Mouse (Mus musculus) liver, adult 2 months (tissue): ENCODE measurements around the gene 4933428M09Rik. TPM values are rescaled to one million over a fixed set of nuclear protein-coding genes. Genes with fewer than 3 reads are reported as not detected.
A peak's percentile ranks its signal among the peaks of the same experiment; 100 is the strongest.

ENCODE experiments used
- DNase-seq: peaks from one replicate; pipeline ENCODE4 v3.0.0-alpha.2; 2011; ENCODE audit warnings: low read depth, low spot score; ENCODE audit errors: extremely low read depth
- H3K27ac ChIP-seq: fragments of 200-500 bp; replicated peaks from 2 replicates; pipeline ENCODE4 v1.5.1; 2012; ENCODE audit warnings: low read depth, mild to moderate bottlenecking, control low read depth, inconsistent platforms, low read length; ENCODE audit not compliant: insufficient read depth
- H3K27me3 ChIP-seq: fragments of 200-500 bp; 2 replicates; pipeline ENCODE4 v1.6.1; 2012; ENCODE audit warnings: mild to moderate bottlenecking, moderate library complexity, low read length, inconsistent platforms; ENCODE audit not compliant: control insufficient read depth, insufficient read depth
- H3K36me3 ChIP-seq: fragments of 200-500 bp; 2 replicates; pipeline ENCODE4 v1.6.1; 2012; ENCODE audit warnings: low read length, inconsistent platforms; ENCODE audit not compliant: control insufficient read depth, insufficient read depth
- H3K4me1 ChIP-seq: fragments of 200-500 bp; 2 replicates; pipeline ENCODE4 v1.6.1; 2011; ENCODE audit warnings: low read length; ENCODE audit not compliant: control insufficient read depth, insufficient read depth
- H3K4me3 ChIP-seq: fragments of 200-500 bp; 2 replicates; pipeline ENCODE4 v1.5.1; 2011; ENCODE audit warnings: low read depth, mild to moderate bottlenecking, control low read depth, low read length, moderate library complexity; ENCODE audit not compliant: insufficient read depth
- H3K79me2 ChIP-seq: fragments of 200-500 bp; 2 replicates; pipeline ENCODE4 v1.6.1; 2012; ENCODE audit warnings: inconsistent platforms, mild to moderate bottlenecking, low read length, moderate library complexity; ENCODE audit not compliant: control insufficient read depth, insufficient read depth
- H3K9ac ChIP-seq: fragments of 200-500 bp; 2 replicates; pipeline ENCODE4 v1.6.1; 2012; ENCODE audit warnings: low read depth, mild to moderate bottlenecking, control low read depth, inconsistent platforms, low read length
- CTCF ChIP-seq: fragments of 200-500 bp; IDR thresholded peaks from 2 replicates; pipeline ENCODE4 v1.5.1; 2011; ENCODE audit warnings: low read depth, low read length, control low read depth
- POLR2A ChIP-seq: fragments of 200-500 bp; IDR thresholded peaks from 2 replicates; pipeline ENCODE4 v1.6.1; 2011; ENCODE audit warnings: low read length, control low read depth; ENCODE audit not compliant: insufficient read depth; ENCODE audit errors: extremely low read depth
- WGBS: fragments of 180-500 bp; shearing (Covaris S2); methylation state at CpG from one replicate; pipeline ENCODE4 v1.1.7; 2018; 5-methylcytosine and 5-hydroxymethylcytosine counted together
- polyA plus RNA-seq: library from polyadenylated mRNA; depleted of rRNA; stranded (reverse); fragments of >200 nt; gene quantifications from 2 replicates; pipeline ENCODE4 v1.2.3, GENCODE M21; 2012
- total RNA-seq: library from RNA; depleted of rRNA; stranded (reverse); fragments of >200 nt; gene quantifications from 2 replicates; pipeline ENCODE4 v1.2.3, GENCODE M21; 2014

Gene 4933428M09Rik
- total and polyA plus RNA-seq, 2 experiments: not detected

GRCm38 (mm10) chrX:139214765-139215164 is 35.7 kb downstream of the 4933428M09Rik start:
- H3K4me3 ChIP-seq: no peak overlapping the region
- 24% methylated on average over 4 of the region's 4 CpGs for WGBS
- DNase-seq: no peak

GRCm38 (mm10) chrX:139216409-139216808 is 37.4 kb downstream of the 4933428M09Rik start:
- DNase-seq: no peak
- Histone ChIP-seq H3K9ac (no peak overlapping the region), H3K36me3 (no peaks in the 10 kb centered on the region), H3K27ac (no peak overlapping the region), H3K27me3 (no peaks in the 10 kb centered on the region), H3K79me2 (no peaks in the 10 kb centered on the region), H3K4me3 (no peak overlapping the region), H3K4me1 (no peaks in the 10 kb centered on the region)
- 77% methylated on average over 5 of the region's 5 CpGs for WGBS
- TF ChIP-seq POLR2A (no peak), CTCF (no peak)

More at GRCm38 (mm10) chrX:139214765-139215164, 35.7 kb downstream of the 4933428M09Rik start:
- no peak overlapping the region for H3K9ac ChIP-seq
- no peaks in the 10 kb centered on the region for H3K4me1 ChIP-seq
- no peaks in the 10 kb centered on the region for H3K36me3 ChIP-seq
- no peaks in the 10 kb centered on the region for H3K79me2 ChIP-seq
- H3K27ac ChIP-seq: no peak overlapping the region
- H3K27me3 ChIP-seq: no peaks in the 10 kb centered on the region
- no peak for TF ChIP-seq POLR2A
- TF ChIP-seq CTCF: no peak

- no peak for DNase-seq
- H3K36me3 ChIP-seq: no peaks in the 10 kb centered on the region
- TF ChIP-seq POLR2A: no peak
- TF ChIP-seq CTCF: no peak
- 6% methylated on average over 22 of the region's 22 CpGs for WGBS
- H3K79me2 ChIP-seq: no peaks in the 10 kb centered on the region
- no peak overlapping the region for H3K27ac ChIP-seq
- no peaks in the 10 kb centered on the region for H3K27me3 ChIP-seq
- H3K4me3 ChIP-seq: peak overlapping the region; percentile 17; the same call in 1 of the 2 replicates
- H3K9ac ChIP-seq: no peak overlapping the region
- no peaks in the 10 kb centered on the region for H3K4me1 ChIP-seq
Observed at GRCm38 (mm10) chrX:139216991-139217593, 38.1 kb downstream of the 4933428M09Rik start.

GRCm38 (mm10) chrX:139217776-139218175 is 38.7 kb downstream of the 4933428M09Rik start:
- Histone ChIP-seq H3K79me2 (no peaks in the 10 kb centered on the region), H3K9ac (no peak overlapping the region), H3K27me3 (no peaks in the 10 kb centered on the region), H3K36me3 (no peaks in the 10 kb centered on the region), H3K4me3 (no peak overlapping the region), H3K4me1 (no peaks in the 10 kb centered on the region), H3K27ac (no peak overlapping the region)
- 69% methylated on average over 10 of the region's 10 CpGs for WGBS
- TF ChIP-seq POLR2A: no peak
- no peak for TF ChIP-seq CTCF
- DNase-seq: no peak

- WGBS: 34% methylated on average over 2 of the region's 2 CpGs
- Histone ChIP-seq H3K9ac (no peak overlapping the region), H3K4me1 (no peaks in the 10 kb centered on the region), H3K36me3 (no peaks in the 10 kb centered on the region), H3K4me3 (no peak overlapping the region), H3K27ac (no peak overlapping the region), H3K27me3 (no peaks in the 10 kb centered on the region), H3K79me2 (no peaks in the 10 kb centered on the region)
- peak; percentile 19 for DNase-seq
- 0 out of 2 replicates have a peak, but pooled peaks have one; percentile 31 for TF ChIP-seq CTCF
- no peak for TF ChIP-seq POLR2A
Observed at GRCm38 (mm10) chrX:139219017-139219416, 40.0 kb downstream of the 4933428M09Rik start.

- no peak for TF ChIP-seq CTCF
- TF ChIP-seq POLR2A: no peak
- H3K27ac ChIP-seq: no peak overlapping the region
- no peaks in the 10 kb centered on the region for H3K79me2 ChIP-seq
- no peaks in the 10 kb centered on the region for H3K27me3 ChIP-seq
- H3K4me1 ChIP-seq: no peaks in the 10 kb centered on the region
- no peak overlapping the region for H3K9ac ChIP-seq
- H3K36me3 ChIP-seq: no peaks in the 10 kb centered on the region
- DNase-seq: no peak
- 59% methylated on average over 4 of the region's 4 CpGs for WGBS
- H3K4me3 ChIP-seq: no peak overlapping the region
Observed at GRCm38 (mm10) chrX:139220830-139221229, 41.8 kb downstream of the 4933428M09Rik start.
